Mouse (Mus musculus): ENCODE measurements at regions not wholly inside any gene's neighbourhood (a gene's known extent, or its start where the extent isn't known, plus 50 kb on each side); places are given as distances from the start of the nearest gene placed in this dataset.
A peak's percentile ranks its signal among the peaks of the same experiment; 100 is the strongest.

DNA sequence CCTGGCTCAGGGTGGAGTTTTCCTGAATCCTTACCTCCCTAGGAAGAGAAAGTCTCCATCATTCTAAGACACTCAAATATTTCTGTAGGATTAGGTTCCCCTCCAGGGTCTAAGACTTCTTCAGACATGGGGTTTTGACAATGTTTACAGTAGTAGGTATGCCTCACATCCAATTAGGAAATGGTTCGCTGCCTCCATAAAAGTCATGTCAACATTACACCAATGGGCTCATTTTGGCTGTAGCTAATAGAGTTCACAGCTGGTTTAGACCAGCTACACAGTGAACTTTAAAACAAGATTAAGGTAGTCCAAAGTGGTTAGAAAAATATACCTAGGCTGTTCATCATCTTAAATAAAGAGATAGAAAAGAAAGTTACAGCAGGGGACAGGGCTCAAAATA, 113.3 kb downstream of the Car2 start:
- ATAC-seq (ENCODE audit: low FRiP score), result no peak
- 88% methylated on average over 1 of the region's 1 CpGs for WGBS

DNA sequence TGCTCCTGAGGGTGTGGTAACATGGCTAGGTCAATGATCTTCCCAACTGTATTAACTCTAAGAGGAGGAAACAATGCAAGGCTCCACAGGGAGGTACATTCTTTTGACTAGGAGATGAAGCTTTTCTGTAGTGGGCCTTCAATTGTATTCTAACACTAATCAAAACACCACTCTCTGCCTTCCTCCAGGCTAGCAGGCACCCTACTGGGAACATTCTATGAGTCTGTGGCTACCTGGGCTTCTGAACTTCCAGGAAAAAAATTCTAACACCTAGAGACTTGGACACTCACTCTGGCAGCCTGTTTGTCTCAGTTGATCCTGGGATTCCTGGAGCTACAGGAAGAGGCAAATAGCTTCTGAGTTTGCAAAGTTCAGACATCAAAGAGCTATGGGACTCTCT, 113.8 kb downstream of the Car2 start:
- Histone ChIP-seq H3K4me1 (ENCODE audit: control insufficient read depth, insufficient read depth, low read length) (no peaks in the 10 kb centered on the region), H3K9me3 (ENCODE audit: control insufficient read depth, low read length) (no peaks in the 10 kb centered on the region), H3K36me3 (ENCODE audit: control insufficient read depth, insufficient read depth, low read length) (no peaks in the 10 kb centered on the region), H3K4me2 (no peak overlapping the region), H3K9ac (ENCODE audit: low read length) (no peak overlapping the region), H3K4me3 (ENCODE audit: low read depth, low read length) (no peak overlapping the region), H3K27ac (ENCODE audit: low read depth, low read length) (no peak overlapping the region), H3K27me3 (ENCODE audit: control insufficient read depth, insufficient read depth, low read length) (no peaks in the 10 kb centered on the region)
- no peak for DNase-seq (ENCODE audit: low spot score, missing footprints)
- no peak for ATAC-seq (ENCODE audit: low FRiP score)

More for the DNA sequence above, 113.3 kb downstream of the Car2 start:
- H3K4me2 ChIP-seq, result no peak overlapping the region
- no peak for DNase-seq (ENCODE audit: low spot score, missing footprints)
- no peaks in the 10 kb centered on the region for H3K9me3 ChIP-seq (ENCODE audit: control insufficient read depth, low read length)
- H3K4me3 ChIP-seq (ENCODE audit: low read depth, low read length), result no peak overlapping the region
- no peak overlapping the region for H3K9ac ChIP-seq (ENCODE audit: low read length)
- no peaks in the 10 kb centered on the region for H3K4me1 ChIP-seq (ENCODE audit: control insufficient read depth, insufficient read depth, low read length)
- no peaks in the 10 kb centered on the region for H3K36me3 ChIP-seq (ENCODE audit: control insufficient read depth, insufficient read depth, low read length)
- no peaks in the 10 kb centered on the region for H3K27me3 ChIP-seq (ENCODE audit: control insufficient read depth, insufficient read depth, low read length)
- H3K27ac ChIP-seq (ENCODE audit: low read depth, low read length), result no peak overlapping the region

DNA sequence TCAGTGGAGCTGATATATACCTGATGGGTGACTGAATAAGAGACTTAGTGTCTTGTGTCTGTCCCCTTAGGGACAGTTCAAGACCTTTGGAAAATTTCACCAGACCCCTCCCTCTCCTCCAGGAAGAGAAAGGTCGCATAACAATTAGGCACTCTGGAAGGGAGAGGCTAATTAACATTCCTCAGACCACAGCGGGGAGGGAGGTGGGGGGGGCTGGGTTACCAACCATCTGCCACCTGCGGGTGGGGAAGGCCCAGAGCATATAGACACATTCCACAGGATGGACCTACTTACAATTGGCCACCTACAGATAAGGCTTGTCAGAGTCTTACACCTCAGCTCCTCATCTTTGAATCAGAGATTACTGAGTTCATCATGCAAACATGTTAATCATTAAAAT, 114.6 kb downstream of the Car2 start:
- Histone ChIP-seq H3K9ac (ENCODE audit: low read length) (no peak overlapping the region), H3K4me3 (ENCODE audit: low read depth, low read length) (no peak overlapping the region), H3K9me3 (ENCODE audit: control insufficient read depth, low read length) (no peaks in the 10 kb centered on the region), H3K27ac (ENCODE audit: low read depth, low read length) (no peak overlapping the region), H3K27me3 (ENCODE audit: control insufficient read depth, insufficient read depth, low read length) (no peaks in the 10 kb centered on the region), H3K4me1 (ENCODE audit: control insufficient read depth, insufficient read depth, low read length) (no peaks in the 10 kb centered on the region), H3K36me3 (ENCODE audit: control insufficient read depth, insufficient read depth, low read length) (no peaks in the 10 kb centered on the region), H3K4me2 (no peak overlapping the region)
- WGBS, result 4% methylated on average over 3 of the region's 3 CpGs
- DNase-seq (ENCODE audit: low spot score, missing footprints), result no peak
- ATAC-seq (ENCODE audit: low FRiP score), result peak; percentile 69

DNA sequence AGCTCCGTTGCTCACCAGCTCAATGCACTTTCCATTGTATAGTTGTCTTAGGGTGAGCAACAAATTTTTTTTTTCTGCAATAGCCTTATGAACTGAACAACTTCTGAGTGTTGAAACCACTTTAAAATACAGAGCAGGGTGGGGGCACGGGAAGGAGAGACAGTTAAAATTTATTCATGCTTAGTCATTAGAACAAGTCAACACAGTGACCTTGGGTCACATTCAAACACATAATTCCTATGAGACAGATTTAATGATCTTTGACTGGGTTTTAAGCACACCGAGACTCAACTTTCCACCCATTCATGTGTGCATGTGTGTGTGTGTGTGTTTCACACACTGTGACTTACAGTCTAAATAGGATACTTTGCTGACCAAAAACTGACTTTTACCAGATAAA, 121.7 kb downstream of the Car2 start:
- WGBS, result 79% methylated on average over 3 of the region's 3 CpGs

DNA sequence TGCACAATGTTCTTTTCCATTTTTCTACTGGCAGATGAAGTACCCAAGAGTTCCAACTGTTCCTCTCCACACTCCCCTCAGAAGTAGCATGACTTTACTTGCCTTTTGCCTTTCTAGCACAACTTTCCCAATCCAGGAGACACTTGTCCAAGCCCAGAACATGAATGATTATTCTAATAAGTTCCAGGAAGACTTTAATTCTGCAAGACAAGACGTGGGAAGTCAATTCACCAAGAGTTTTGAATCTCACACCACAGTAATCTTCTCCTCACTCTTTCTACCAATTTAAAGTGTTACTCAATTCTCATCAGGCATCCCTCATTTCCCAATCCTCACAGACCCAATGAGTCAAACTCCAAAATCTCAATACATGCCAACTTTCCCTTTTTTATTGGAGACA, 122.4 kb downstream of the Car2 start:
- ATAC-seq (ENCODE audit: low FRiP score) (no peak), DNase-seq (ENCODE audit: low spot score, missing footprints) (no peak)
- H3K4me3 ChIP-seq (ENCODE audit: low read depth, low read length), result no peak overlapping the region
- H3K4me1 ChIP-seq (ENCODE audit: control insufficient read depth, insufficient read depth, low read length), result no peaks in the 10 kb centered on the region
- 86% methylated on average over 1 of the region's 1 CpGs for WGBS
- no peak overlapping the region for H3K9ac ChIP-seq (ENCODE audit: low read length)
- H3K4me2 ChIP-seq, result no peak overlapping the region
- H3K9me3 ChIP-seq (ENCODE audit: control insufficient read depth, low read length), result no peaks in the 10 kb centered on the region
- no peak overlapping the region for H3K27ac ChIP-seq (ENCODE audit: low read depth, low read length)
- no peaks in the 10 kb centered on the region for H3K36me3 ChIP-seq (ENCODE audit: control insufficient read depth, insufficient read depth, low read length)
- H3K27me3 ChIP-seq (ENCODE audit: control insufficient read depth, insufficient read depth, low read length), result no peaks in the 10 kb centered on the region

More for the DNA sequence above, 121.7 kb downstream of the Car2 start:
- no peaks in the 10 kb centered on the region for H3K4me1 ChIP-seq (ENCODE audit: control insufficient read depth, insufficient read depth, low read length)
- no peaks in the 10 kb centered on the region for H3K27me3 ChIP-seq (ENCODE audit: control insufficient read depth, insufficient read depth, low read length)
- no peaks in the 10 kb centered on the region for H3K9me3 ChIP-seq (ENCODE audit: control insufficient read depth, low read length)
- no peak overlapping the region for H3K27ac ChIP-seq (ENCODE audit: low read depth, low read length)
- no peak for DNase-seq (ENCODE audit: low spot score, missing footprints)
- H3K4me2 ChIP-seq, result no peak overlapping the region
- ATAC-seq (ENCODE audit: low FRiP score), result no peak
- no peaks in the 10 kb centered on the region for H3K36me3 ChIP-seq (ENCODE audit: control insufficient read depth, insufficient read depth, low read length)
- no peak overlapping the region for H3K4me3 ChIP-seq (ENCODE audit: low read depth, low read length)
- H3K9ac ChIP-seq (ENCODE audit: low read length), result no peak overlapping the region

DNA sequence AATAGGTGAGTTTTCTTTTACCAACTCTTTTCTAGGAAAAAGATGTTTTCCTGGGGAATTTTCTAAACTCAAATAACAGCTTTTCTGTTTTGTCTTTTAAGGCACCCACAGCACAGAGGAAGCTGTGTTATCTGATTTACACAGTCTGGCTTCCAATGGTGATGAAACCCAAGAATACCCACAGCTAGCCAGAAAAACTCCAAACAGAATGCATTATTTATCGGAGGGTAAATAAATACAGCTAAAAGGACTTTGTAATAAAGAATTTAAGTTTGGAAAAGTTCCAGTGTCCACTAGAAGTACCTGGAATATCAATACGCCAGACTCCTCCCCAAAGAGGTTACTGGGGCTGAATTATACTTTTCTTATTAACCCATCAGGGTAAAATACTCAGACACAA, 123.7 kb downstream of the Car2 start:
- 87% methylated on average over 2 of the region's 2 CpGs for WGBS
- Histone ChIP-seq H3K4me1 (ENCODE audit: control insufficient read depth, insufficient read depth, low read length) (no peaks in the 10 kb centered on the region), H3K4me2 (no peak overlapping the region), H3K9ac (ENCODE audit: low read length) (no peak overlapping the region), H3K27me3 (ENCODE audit: control insufficient read depth, insufficient read depth, low read length) (no peaks in the 10 kb centered on the region), H3K36me3 (ENCODE audit: control insufficient read depth, insufficient read depth, low read length) (no peaks in the 10 kb centered on the region), H3K9me3 (ENCODE audit: control insufficient read depth, low read length) (no peaks in the 10 kb centered on the region), H3K4me3 (ENCODE audit: low read depth, low read length) (no peak overlapping the region), H3K27ac (ENCODE audit: low read depth, low read length) (no peak overlapping the region)
- ATAC-seq (ENCODE audit: low FRiP score), result no peak
- DNase-seq (ENCODE audit: low spot score, missing footprints), result no peak

DNA sequence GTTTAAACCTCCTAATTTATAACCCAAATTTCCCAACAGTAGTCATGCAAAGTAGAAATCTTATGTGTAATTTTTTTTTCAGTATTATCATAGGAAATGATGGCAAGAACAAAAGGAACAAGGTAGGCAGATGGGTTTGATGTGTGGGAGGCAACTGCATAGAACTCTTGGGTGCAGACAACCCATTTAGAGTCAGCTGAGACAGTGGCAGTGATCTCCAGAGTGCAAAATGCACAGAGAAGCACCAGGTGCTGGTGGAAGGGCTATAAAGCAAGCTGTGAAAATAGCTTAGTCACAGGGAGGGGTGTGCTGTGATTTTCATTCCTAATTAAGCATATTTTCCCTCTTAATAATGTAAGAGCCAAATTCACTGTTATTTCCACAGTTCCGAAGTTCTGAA, 130.5 kb downstream of the Car2 start:
- no peak for ATAC-seq (ENCODE audit: low FRiP score)
- no peak for DNase-seq (ENCODE audit: low spot score, missing footprints)
- Histone ChIP-seq H3K4me1 (ENCODE audit: control insufficient read depth, insufficient read depth, low read length) (no peaks in the 10 kb centered on the region), H3K27me3 (ENCODE audit: control insufficient read depth, insufficient read depth, low read length) (no peaks in the 10 kb centered on the region), H3K36me3 (ENCODE audit: control insufficient read depth, insufficient read depth, low read length) (no peaks in the 10 kb centered on the region), H3K27ac (ENCODE audit: low read depth, low read length) (no peak overlapping the region), H3K4me2 (no peak overlapping the region), H3K4me3 (ENCODE audit: low read depth, low read length) (no peak overlapping the region), H3K9ac (ENCODE audit: low read length) (no peak overlapping the region), H3K9me3 (ENCODE audit: control insufficient read depth, low read length) (no peaks in the 10 kb centered on the region)
- WGBS, result 78% methylated on average over 1 of the region's 1 CpGs

DNA sequence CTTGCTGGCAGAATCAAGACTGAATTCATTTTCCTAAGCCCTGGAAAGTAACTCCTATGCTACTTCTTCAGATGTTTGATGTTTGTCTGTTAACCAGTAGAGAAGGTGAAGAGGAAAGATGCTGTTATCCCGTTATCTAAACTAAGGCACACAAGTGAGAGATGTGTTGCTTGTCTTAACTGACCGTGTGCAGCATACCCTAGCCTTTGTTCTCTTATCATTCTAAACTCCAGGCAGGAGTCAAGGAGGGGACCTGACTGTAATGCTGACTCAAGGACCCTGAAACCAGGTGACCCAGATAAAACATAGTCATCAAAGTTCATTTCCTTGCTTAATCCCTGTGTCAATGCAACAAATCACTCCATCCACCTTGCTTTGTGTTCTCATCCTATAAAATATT, 136.7 kb downstream of the Car2 start:
- 77% methylated on average over 2 of the region's 2 CpGs for WGBS
- H3K4me1 ChIP-seq (ENCODE audit: control insufficient read depth, insufficient read depth, low read length), result no peaks in the 10 kb centered on the region

DNA sequence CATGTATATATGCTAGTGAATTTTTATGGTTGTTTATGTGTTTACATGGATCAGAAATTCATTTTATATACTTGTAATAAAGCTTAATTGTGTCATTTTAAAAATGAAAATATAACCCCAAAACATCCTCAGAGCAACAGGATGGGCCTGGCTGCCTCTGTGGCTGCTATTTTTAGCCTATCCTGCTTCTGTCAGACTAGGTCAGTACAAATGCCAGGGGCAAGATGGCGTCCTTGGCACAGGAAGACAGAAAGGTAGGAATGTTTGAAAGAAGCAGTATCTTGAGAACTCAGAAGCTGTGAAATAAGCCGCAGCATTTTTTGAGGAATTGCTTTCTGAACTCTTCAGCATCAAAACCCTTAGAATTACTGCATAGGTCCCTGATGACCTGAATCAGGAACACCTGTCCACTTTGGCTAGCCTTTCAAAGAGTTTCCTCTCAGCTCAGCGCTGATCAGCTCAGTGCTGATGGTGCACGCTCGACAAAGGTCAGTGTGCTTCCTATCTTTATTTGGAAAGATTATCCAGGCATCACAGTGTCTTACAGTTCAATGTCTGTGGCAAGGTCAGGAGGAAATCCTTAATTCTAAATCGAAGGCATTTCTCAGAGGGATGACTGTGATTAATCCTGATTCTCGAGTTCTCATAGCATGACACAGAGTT, 154.9 kb downstream of the Car2 start:
- no peak overlapping the region for H3K4me2 ChIP-seq
- WGBS, result 87% methylated on average over 7 of the region's 7 CpGs
- ATAC-seq (ENCODE audit: low FRiP score), result no peak

More for the DNA sequence above, 136.7 kb downstream of the Car2 start:
- H3K9ac ChIP-seq (ENCODE audit: low read length), result no peak overlapping the region
- H3K4me3 ChIP-seq (ENCODE audit: low read depth, low read length), result no peak overlapping the region
- DNase-seq (ENCODE audit: low spot score, missing footprints), result no peak
- no peak overlapping the region for H3K27ac ChIP-seq (ENCODE audit: low read depth, low read length)
- no peak overlapping the region for H3K4me2 ChIP-seq
- no peaks in the 10 kb centered on the region for H3K27me3 ChIP-seq (ENCODE audit: control insufficient read depth, insufficient read depth, low read length)
- no peak for ATAC-seq (ENCODE audit: low FRiP score)
- no peaks in the 10 kb centered on the region for H3K36me3 ChIP-seq (ENCODE audit: control insufficient read depth, insufficient read depth, low read length)
- H3K9me3 ChIP-seq (ENCODE audit: control insufficient read depth, low read length), result no peaks in the 10 kb centered on the region

More for the DNA sequence above, 154.9 kb downstream of the Car2 start:
- no peak overlapping the region for H3K4me3 ChIP-seq (ENCODE audit: low read depth, low read length)
- no peaks in the 10 kb centered on the region for H3K27me3 ChIP-seq (ENCODE audit: control insufficient read depth, insufficient read depth, low read length)
- no peaks in the 10 kb centered on the region for H3K9me3 ChIP-seq (ENCODE audit: control insufficient read depth, low read length)
- no peak overlapping the region for H3K27ac ChIP-seq (ENCODE audit: low read depth, low read length)
- H3K36me3 ChIP-seq (ENCODE audit: control insufficient read depth, insufficient read depth, low read length), result no peaks in the 10 kb centered on the region
- no peak overlapping the region for H3K9ac ChIP-seq (ENCODE audit: low read length)
- no peaks in the 10 kb centered on the region for H3K4me1 ChIP-seq (ENCODE audit: control insufficient read depth, insufficient read depth, low read length)
- DNase-seq (ENCODE audit: low spot score, missing footprints), result no peak

Data from midbrain, embryonic 11.5 days (tissue).